Mouse (Mus musculus) lung, adult 2 months (tissue): ENCODE measurements at regions not wholly inside any gene's neighbourhood (a gene's known extent, or its start where the extent isn't known, plus 50 kb on each side); places are given as distances from the start of the nearest gene placed in this dataset.

ENCODE experiments used
- CTCF ChIP-seq: fragments of 200-500 bp; IDR thresholded peaks from 2 replicates; pipeline ENCODE4 v1.5.1; 2011; ENCODE audit warnings: mild to moderate bottlenecking, low read length, control low read depth; ENCODE audit not compliant: insufficient read depth
- POLR2A ChIP-seq: fragments of 200-500 bp; IDR thresholded peaks from 2 replicates; pipeline ENCODE4 v1.6.1; 2011; ENCODE audit warnings: low read depth, mild to moderate bottlenecking, control low read depth, low read length, borderline replicate concordance; ENCODE audit errors: extremely low read depth

DNA sequence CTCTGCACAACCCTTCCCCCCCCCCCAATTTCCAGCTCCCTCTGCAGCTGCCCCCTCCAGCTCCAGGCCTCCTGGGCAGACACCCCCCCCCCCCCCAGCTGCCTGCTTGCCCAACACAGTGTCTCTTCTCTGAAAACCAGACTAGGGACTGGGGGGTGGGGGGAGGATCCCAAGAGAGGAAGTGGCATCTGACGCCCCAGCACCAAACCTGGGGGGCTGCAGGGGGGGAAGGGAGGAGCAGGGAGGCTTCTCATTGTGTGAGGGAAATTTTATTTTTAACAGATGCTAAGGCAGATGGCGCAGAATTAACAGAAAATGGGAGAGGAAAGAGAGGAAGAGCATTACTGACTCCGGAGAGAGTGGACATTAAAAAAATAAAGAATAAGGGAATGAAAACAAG lies 60.5 kb upstream of the Pax2 start:
- no peak for TF ChIP-seq POLR2A
- TF ChIP-seq CTCF = no peak
